Mouse (Mus musculus) mouse trophoblast stem cell (cell line): ENCODE results near the gene Rnf217.

ENCODE experiments used
- in situ Hi-C, 2 experiments: fragments of 300-500 bp; cut with MseI, MboI; formaldehyde crosslinking; loops; 2 replicates in 1 of 2; 3 replicates in 1 of 2; pipeline ENCODE4 v1.15.1; 2025

The Rnf217 gene

GRCm38 (mm10) chr10:31553302-31553701 is 55.7 kb downstream of the Rnf217 start:
- in situ Hi-C loops = no loop called here

GRCm38 (mm10) chr10:31551850-31552249 is 57.1 kb downstream of the Rnf217 start:
- in situ Hi-C loops = no loop called here

- in situ Hi-C loops = no loop called here
Observed at GRCm38 (mm10) chr10:31551362-31551761, 57.6 kb downstream of the Rnf217 start.

GRCm38 (mm10) chr10:31547156-31547555 is 61.8 kb downstream of the Rnf217 start:
- in situ Hi-C loops = no loop called here

GRCm38 (mm10) chr10:31544149-31544942 is 64.6 kb downstream of the Rnf217 start:
- in situ Hi-C loops = no loop called here

GRCm38 (mm10) chr10:31540518-31540917 is 68.5 kb downstream of the Rnf217 start:
- in situ Hi-C loops = no loop called here

GRCm38 (mm10) chr10:31539351-31539750 is 69.6 kb downstream of the Rnf217 start:
- in situ Hi-C loops = no loop called here

GRCm38 (mm10) chr10:31538721-31539120 is 70.3 kb downstream of the Rnf217 start:
- in situ Hi-C loops = no loop called here

- in situ Hi-C loops = no loop called here
Observed at GRCm38 (mm10) chr10:31538243-31538642, 70.7 kb downstream of the Rnf217 start.

GRCm38 (mm10) chr10:31537213-31537612 is 71.8 kb downstream of the Rnf217 start:
- in situ Hi-C loops = no loop called here

GRCm38 (mm10) chr10:31535046-31535445 is 73.9 kb downstream of the Rnf217 start:
- in situ Hi-C loops = no loop called here

- in situ Hi-C loops = no loop called here
Observed at GRCm38 (mm10) chr10:31533270-31533826, 75.6 kb downstream of the Rnf217 start.

- in situ Hi-C loops = no loop called here
Observed at GRCm38 (mm10) chr10:31532782-31533181, 76.2 kb downstream of the Rnf217 start.

GRCm38 (mm10) chr10:31528297-31528984 is 80.5 kb downstream of the Rnf217 start:
- in situ Hi-C loops = no loop called here

- in situ Hi-C loops = no loop called here
Observed at GRCm38 (mm10) chr10:31525705-31526104, 83.3 kb downstream of the Rnf217 start.

GRCm38 (mm10) chr10:31519420-31519819 is 89.6 kb downstream of the Rnf217 start:
- in situ Hi-C loops = no loop called here

GRCm38 (mm10) chr10:31518210-31518609 is 90.8 kb downstream of the Rnf217 start:
- in situ Hi-C loops = no loop called here

GRCm38 (mm10) chr10:31517192-31517591 is 91.8 kb downstream of the Rnf217 start:
- in situ Hi-C loops = no loop called here

GRCm38 (mm10) chr10:31515897-31516296 is 93.1 kb downstream of the Rnf217 start:
- in situ Hi-C loops = no loop called here

GRCm38 (mm10) chr10:31504134-31504551 is 104.8 kb downstream of the Rnf217 start:
- in situ Hi-C loops = no loop called here

GRCm38 (mm10) chr10:31503542-31504133 is 105.3 kb downstream of the Rnf217 start:
- in situ Hi-C loops = no loop called here

- in situ Hi-C loops = no loop called here
Observed at GRCm38 (mm10) chr10:31501644-31502043, 107.3 kb downstream of the Rnf217 start.
